Mouse (Mus musculus) natural killer cell, adult 2 months (primary cell): ENCODE measurements around the gene Gm10570.

Experiments
- DNase-seq, 2 experiments: peaks; one replicate each; pipeline ENCODE4 v3.0.0; 2022; ENCODE audit warnings: low spot score in 2 of 2

The Gm10570 gene

GRCm38 (mm10) chr4:130306796-130307630, 1.5 kb downstream of the Gm10570 start:
- no peak for DNase-seq

DNA sequence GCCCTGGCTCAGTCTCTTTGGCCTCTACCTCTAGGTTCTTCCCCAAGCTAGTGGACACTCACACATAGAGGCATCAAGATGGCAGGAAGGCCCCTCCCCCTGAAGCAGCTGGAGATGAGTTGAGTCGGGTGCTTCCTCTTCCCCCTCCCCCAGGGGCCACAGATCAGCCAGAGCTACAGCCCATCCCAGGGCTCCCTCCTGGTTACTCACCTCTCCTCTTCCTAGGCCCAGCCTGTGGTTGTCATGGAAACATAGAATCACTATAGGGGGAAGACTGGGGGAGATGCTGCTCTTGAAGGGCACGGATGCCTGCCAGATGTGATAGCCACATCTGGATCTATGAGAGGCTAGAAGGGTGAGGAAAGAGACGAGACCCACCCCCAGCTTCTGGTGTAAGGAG, 3.7 kb downstream of the Gm10570 start:
- no peak for DNase-seq

DNA sequence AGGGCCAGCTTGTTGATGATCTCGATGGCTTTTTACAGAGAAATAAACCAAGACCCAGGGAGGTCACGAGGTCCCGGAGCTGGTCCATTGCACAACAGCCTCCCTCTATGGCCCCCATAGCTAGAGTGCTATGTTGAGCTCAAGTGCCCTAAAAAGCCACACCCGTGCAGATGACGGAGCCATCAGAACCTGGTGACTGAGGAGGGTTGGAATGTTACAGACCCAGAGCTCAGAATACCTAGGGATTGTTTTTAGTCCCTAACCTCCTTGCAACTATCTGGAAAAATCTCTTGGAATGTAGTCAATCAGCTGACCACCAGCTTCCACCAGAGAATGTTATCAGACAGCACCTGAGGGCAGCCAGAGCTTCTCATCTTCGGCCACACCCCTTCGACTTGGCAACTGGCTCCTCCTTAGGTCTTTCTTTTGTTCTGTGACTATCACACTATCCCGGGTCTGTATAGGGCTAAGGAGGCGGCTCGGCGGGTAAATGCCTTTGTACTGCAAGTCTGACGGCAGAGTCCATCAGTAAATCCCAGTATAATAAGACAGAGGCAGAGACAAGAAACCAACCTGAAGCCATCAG, 6.1 kb downstream of the Gm10570 start:
- DNase-seq, result no peak

DNA sequence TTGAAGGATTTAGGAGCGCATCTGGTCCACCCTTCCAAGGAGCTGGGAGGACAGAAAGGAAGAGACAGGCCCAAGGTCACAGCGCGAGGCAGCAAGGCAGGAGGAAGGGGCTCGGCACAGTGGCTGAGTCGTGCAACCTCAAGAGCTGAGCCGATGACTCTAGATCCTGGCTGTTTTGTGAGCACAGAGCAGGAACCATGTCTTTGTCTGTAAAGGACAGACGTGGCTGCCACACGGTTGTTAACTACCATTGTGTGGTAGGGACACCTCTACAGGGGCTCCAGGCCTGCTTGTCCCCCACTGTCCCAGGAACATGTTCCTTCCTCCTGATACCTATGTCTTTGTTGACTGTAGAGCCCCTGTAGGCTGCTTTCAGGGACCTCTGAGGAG, 8.8 kb downstream of the Gm10570 start:
- DNase-seq, result no peak

DNA sequence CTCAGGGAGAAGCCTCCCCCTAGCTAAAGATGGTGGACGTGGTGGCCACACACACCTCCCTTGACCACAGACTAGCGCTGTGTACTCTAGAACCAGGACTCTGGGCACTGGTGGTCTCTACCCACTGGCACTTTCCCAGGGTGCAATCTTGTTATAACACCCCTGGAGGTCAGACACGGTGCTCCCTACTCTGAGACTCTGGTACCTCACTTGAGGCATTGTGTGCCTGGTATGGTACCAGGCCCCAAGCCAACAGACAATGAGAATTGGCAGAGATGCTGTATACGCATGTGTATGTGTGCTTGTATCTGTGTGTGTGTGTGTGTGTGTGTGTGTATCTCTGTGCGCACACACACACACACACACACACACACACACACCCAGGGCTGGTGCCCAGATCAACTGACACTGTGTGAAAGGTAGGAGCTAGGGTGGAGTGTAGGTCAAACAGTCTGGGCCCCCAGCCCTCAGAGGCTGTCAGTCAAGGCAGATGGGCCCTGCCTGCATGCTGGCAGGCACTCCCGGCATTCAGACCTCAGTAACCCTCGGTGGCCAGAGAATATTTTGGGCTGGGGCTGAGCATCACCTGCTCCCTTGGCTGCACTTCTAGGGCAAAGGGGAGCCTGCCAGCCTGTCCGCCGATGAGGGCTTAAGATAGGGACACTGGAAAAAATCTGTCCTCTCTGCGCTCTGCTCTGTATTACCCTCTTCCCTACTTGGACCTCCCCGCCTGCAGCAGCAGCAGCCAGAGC, 9.4 kb downstream of the Gm10570 start:
- DNase-seq, result no peak

- DNase-seq, result no peak
These were observed 11.3 kb downstream of the Gm10570 start for GRCm38 (mm10) chr4:130297123-130297529.

GRCm38 (mm10) chr4:130296243-130296965, 12.1 kb downstream of the Gm10570 start:
- no peak for DNase-seq

DNA sequence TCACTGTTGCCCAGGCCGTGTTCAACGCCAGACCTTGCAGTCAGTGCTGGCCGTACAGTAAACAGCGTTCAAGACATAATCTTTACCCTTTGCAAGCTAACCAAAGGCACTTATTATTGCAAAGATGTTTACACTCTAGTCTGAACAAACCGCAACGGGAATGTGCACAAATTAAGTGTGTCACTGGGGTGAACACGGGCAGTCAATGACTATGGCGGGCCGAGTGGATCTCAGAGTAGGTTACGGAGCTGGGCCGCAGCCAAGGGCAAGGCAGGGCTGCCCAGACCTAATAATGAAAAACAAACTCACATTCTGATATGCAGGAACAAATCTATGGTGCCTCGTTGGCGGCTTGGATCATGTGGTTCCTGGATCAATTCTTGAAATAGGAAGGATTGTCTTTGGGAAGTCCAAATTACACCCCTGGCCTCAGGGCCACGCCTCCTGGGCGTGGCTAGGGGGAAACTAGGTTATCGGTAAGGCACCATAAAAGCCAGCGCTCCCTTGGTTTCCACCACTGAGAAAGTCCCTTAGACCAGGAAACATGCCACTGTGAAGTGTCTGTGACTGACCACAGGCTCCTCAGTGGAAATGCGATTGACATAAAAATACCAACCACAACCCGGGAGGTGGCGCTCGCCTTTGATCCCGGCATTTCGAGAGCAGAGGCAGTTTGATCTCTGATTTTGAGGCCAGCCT, 13.3 kb downstream of the Gm10570 start:
- DNase-seq, result no peak

DNA sequence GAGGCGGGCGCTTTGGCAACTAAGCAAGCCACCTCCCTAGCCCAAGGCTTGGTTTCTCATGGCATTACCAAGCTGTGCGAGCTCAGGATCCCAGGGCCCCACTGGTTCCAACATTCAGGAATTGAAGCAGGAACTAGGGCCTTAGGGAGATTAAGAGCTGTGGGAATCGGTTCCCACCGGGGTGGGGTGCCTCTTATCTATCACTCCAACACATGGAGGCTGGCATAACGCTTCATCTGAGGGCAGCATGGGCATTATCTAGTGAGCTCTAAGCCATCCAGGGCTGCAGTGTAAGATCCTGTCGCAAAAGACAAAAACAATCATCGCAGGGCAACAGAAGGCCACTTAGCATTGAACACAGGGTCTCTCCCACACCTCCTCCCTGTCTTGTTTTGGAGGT, 14.0 kb downstream of the Gm10570 start:
- DNase-seq, result no peak

- peak; percentile 35 to 61 for DNase-seq
These were observed 16.2 kb downstream of the Gm10570 start for GRCm38 (mm10) chr4:130292271-130292670.

GRCm38 (mm10) chr4:130289824-130290223, 18.6 kb downstream of the Gm10570 start:
- no peak for DNase-seq

DNA sequence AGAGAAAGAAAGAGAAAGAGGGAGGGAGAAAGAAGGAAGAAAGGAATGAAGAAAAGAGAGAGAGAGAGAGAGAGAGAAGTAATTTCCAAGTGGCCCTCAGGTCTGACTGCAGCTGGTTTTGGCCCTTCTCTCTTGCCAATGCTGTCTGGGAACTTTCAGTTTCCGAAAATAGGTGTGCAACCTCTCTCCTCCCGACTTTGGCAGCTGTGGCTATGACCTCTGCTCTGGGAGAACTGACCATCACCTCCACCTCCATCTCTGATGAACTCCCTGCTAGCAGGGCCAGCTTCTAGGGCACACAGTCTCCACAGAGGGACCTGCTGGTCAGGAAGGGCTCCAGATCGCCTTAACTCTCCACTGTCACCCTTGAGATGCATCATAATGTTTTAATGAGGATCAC, 21.9 kb downstream of the Gm10570 start:
- DNase-seq, result no peak

DNA sequence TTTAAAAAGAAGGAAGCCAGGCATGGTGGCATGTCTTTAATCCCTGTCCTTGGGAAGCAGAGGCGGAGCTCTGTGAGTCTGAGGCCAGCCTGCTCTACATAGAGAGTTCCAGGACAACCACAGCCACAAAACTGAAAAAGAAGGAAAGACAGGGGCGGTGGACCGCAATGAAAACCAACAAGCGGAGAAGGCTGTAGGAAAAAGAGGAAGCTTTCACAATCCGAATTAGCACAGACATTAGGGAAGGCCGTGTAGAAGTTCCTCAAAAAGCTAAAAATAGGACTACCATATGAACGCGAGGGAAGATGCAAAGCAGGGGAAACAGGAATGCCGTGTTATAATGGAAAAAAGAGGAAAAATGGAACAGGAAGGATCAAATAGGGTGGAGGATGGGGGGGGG, 24.6 kb downstream of the Gm10570 start:
- DNase-seq, result no peak

DNA sequence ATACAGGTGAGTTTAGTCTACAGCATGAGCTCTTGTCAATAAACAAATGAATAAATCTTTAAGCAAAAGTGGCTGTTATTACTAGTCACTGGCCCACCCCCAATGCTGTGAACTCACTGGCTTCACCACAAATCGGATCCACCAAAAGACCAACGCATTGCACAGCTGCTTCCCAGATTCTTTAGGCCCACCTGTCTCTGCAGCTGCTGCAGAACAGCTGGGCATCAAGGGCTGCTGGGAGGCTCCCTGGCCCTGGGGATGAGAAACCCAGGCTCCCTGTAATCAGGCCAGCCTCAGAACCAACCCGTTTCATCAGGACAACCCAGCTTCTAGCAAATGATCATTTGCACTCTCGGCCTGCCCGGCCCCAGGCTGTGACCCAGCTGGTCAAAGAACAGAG, 25.6 kb downstream of the Gm10570 start:
- no peak for DNase-seq

GRCm38 (mm10) chr4:130279105-130279504, 29.4 kb downstream of the Gm10570 start, which contains the start of gene Serinc2:
Gene Serinc2, minus strand, starts transcription at chr4:130279205.
- no peak for DNase-seq

DNA sequence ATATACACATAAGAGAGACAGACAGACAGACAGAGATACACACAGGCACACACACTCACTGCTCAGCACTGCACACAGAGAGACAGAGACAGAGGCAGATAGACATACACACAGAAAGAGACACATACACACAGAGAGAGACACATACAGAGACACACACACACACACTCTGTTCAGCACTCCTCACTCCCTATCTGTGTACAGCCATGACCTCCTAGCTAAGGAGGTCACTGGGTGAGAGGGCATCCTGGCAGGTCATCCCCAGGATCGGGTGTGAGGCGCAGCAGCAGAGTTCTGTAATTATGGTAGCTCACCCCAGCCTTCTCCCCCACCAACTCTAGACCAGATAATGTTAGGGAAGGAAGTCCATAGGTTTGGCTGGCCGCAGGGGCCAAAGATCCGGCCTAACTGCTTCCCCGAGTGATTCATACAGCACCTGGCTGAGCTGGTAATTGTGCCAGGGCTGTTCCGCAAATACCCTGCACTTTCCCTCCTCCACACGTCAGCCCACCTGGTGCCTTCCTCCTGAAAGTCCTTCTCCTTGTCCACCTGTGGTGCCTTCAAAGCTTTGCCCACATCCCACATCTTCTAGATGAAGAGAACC, 31.8 kb downstream of the Gm10570 start:
- DNase-seq, result no peak

- DNase-seq, result no peak
These were observed 32.7 kb downstream of the Gm10570 start for GRCm38 (mm10) chr4:130275823-130276105.

DNA sequence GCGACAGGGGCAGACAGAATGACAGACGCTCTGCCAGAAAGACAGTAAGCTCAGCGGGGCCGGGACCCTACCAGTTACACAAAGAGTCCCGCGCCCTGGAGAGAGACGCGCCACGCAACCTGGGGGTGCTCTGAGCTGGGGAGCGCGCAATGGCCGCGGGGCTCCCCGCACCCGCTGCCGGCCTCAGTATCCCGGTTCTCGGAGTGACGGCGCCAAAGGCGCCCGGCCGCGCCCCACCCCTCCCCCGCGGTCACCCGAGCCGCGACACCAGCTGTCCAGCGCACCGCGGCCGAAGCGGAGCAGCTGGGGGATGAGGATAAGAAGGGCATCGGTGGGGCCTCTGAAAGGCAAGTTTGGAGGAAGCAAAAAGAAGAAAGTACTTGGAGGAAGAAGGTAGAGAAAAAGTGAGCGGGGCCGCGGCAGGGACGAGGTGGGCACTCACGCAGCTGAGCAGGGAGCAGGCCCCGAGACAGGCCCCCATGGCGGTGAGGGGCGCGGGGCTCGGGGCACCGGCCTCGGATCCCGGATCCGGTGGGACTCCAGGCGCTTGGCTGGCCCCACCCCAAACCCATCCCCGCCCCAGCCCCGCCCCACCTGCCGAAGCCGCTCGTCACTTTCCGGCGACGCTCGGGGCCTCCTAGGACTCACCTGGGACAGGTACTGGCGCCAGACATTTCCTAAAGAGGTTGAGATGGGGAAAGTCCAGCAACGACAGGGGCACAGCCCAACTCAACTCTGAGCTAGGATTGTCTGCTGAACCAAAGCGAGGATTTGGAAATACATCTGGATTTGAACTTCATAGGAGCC, 33.3 kb downstream of the Gm10570 start:
- DNase-seq, result no peak

DNA sequence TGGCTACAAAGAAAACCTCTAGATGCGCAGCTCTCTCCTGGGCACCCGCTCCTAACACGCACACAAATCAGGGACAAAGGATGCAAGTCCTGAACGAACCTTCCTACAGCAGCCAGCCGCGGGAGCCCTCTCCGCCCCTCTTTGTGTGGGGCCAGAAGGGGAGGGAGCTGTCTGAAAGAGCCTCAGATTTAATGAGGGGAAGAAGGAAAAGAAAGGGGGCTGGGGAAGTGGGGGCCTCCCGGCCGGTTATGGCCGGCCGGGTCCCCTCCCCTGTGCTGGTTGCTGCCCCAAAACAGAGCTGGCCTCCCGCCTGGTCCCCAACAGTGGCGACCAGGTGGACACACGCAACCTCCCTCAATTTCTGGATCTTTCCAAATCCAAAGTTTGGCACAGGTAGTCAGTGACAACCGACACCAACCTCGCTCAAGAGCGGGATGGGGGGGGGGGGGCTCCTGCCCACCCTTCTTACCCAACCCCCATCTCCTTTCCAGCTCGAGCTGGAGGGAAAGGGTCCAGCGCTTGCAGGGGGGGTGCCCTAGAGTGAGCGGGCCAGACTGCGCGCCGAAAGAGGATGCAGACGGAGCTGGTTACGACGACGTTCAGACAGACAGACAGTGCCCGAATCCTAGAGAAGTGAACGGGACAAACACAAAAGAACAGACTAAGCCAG, 34.0 kb downstream of the Gm10570 start:
- DNase-seq, result no peak
